21 mouse cellular contexts compared by ENCODE assay signal in the genomic region with DNA sequence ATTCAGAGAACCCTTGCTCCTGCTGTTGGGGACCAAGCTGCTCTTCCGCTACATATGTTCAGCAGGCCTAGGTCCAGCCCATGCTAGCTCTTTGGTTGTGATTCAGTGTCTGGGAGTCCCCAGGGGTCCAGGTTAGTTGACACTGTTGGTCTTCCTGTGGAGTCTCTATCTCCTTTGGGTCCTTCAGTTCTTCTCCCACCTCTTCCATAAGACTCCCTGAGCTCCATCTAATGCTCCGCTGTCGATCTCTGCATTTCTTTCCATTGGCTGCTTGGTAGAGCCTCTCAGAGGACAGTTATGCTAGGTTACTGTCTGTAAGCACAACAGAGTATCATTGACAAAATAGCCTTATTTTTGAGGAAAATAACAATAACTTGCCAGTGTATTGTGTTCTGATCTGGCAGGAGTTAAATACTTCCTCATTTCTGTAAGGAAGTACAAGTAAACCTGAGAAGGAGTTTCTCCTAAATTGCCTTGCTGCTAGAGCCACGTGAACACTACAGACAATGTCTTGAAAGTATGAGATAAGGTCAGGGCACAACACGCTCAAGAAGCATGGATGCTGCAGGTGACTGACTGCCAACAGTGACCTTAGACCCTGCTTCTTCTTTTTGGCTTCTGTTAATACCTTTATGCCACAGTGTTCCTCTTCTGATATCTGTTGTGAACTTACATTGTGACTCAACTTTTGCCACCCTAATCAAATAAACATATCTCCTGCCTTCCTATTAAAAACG. TPM values are rescaled to one million over a fixed set of nuclear protein-coding genes. Genes with fewer than 3 reads are reported as not detected.
DNase-seq lines count a peak whose midpoint lies in the region; ATAC-seq and TF ChIP-seq lines count a peak whose summit lies in the region.
"Had no signal": no experiment of that assay in that cellular context is flagged by ENCODE, and none has a peak within 500 bp of the region (broad histone marks: within the 10 kb centered on the region; RNA-seq: fewer than 3 reads in every experiment).

No protein-coding gene starts in this region.

- no peaks in the 10 kb centered on the region for H3K9me3 ChIP-seq in CH12.LX (replicated peaks; ENCODE audit: low read length)
- H3K9me3 ChIP-seq: embryonic facial prominence, embryonic 13.5 days; forebrain, embryonic 12.5 days; heart, embryonic 13.5 days; hindbrain, embryonic 15.5 days had no signal

- H3K4me1 ChIP-seq in CH12.LX (ENCODE audit: control insufficient read depth in 1 of 2, insufficient read depth in 2 of 2), result peaks cover 5 to 32% of the 10 kb centered on the region in 2 experiments; a peak in 3 of 4 replicates
- H3K4me1 ChIP-seq: embryonic facial prominence, embryonic 13.5 days; forebrain, embryonic 12.5 days; hindbrain, embryonic 15.5 days had no signal

- DNase-seq in 416B (ENCODE audit: low read depth), result peak; percentile 38
- peak; percentile 15 for DNase-seq in CH12.LX (ENCODE audit: extremely low read depth)
- no peak for DNase-seq in lung, postnatal 14 days
- DNase-seq in gastrocnemius, postnatal 10 days, result no peak
- DNase-seq in gastrocnemius, postnatal 36 days, result no peak
- DNase-seq: adrenal gland, postnatal 10 days; B cell, adult 2 months; cerebellum, adult 11 months; cerebellum, adult 8-10 months; cerebellum, postnatal 25 days; forebrain, postnatal 0 days; gastrocnemius, adult 2 months; heart, postnatal 36 days had no signal

- no peak for TF ChIP-seq RAD21 in CH12.LX (IDR thresholded peaks at IDR 0.05; ENCODE audit: low read depth, low read length)

- in situ Hi-C loops in CH12.LX (cut with MboI; ENCODE audit: low pct_ligation_motif_present, low pct_unique_long_range_greater_than_20kb, low sequenced_read_pairs), result loop anchor here (5.0 kb wide), 1 partner anchor 146 kb away; no protein-coding TSS in a partner anchor

- no peaks in the 10 kb centered on the region for H3K79me2 ChIP-seq in CH12.LX (replicated peaks; ENCODE audit: control insufficient read depth, extremely low read depth, insufficient read depth, poor library complexity, severe bottlenecking)

- no peak for TF ChIP-seq EP300 in CH12.LX (IDR thresholded peaks at IDR 0.05; ENCODE audit: low read length)

- no peaks in the 10 kb centered on the region for H3K27me3 ChIP-seq in CH12.LX (replicated peaks)
- H3K27me3 ChIP-seq: embryonic facial prominence, embryonic 13.5 days; forebrain, embryonic 12.5 days; heart, embryonic 13.5 days; hindbrain, embryonic 15.5 days had no signal

- peak; percentile 26; the same call in 1 of the 2 replicates for ATAC-seq in common myeloid progenitor, adult 5-6 weeks (replicated peaks; ENCODE audit: low read depth, poor library complexity, severe bottlenecking)
- peak; percentile 50; the same call in 1 of the 2 replicates for ATAC-seq in monocyte, adult 5-6 weeks (replicated peaks; ENCODE audit: insufficient number of reproducible peaks, low FRiP score, low TSS enrichment, poor library complexity, severe bottlenecking)
- ATAC-seq: CD4-positive, CD25-positive, alpha-beta regulatory T cell, adult 4 months; forebrain, postnatal 0 days; intestine, embryonic 16.5 days had no signal

- dilution Hi-C loops in CH12.LX (cut with MboI; ENCODE audit: extremely low pct_ligation_motif_present, extremely low pct_unique_long_range_greater_than_20kb, low sequenced_read_pairs), result no loop called here

- no peak overlapping the region for H3K9ac ChIP-seq in CH12.LX (ENCODE audit: insufficient read depth, low read depth)
- H3K9ac ChIP-seq: embryonic facial prominence, embryonic 13.5 days; forebrain, embryonic 12.5 days; forebrain, postnatal 0 days; heart, embryonic 13.5 days; hindbrain, embryonic 15.5 days had no signal

- H3K36me3 ChIP-seq in CH12.LX (replicated peaks in 1 of 2; ENCODE audit: control insufficient read depth in 1 of 2, insufficient read depth in 1 of 2, low read length in 1 of 2), result peaks cover 0 to 21% of the 10 kb centered on the region in 2 experiments

- no peak overlapping the region for H3K4me2 ChIP-seq in CH12.LX (ENCODE audit: insufficient read depth, low read depth, poor library complexity, severe bottlenecking)
- H3K4me2 ChIP-seq: embryonic facial prominence, embryonic 13.5 days; forebrain, embryonic 12.5 days; heart, embryonic 13.5 days; hindbrain, embryonic 15.5 days had no signal

- intact Hi-C loops in gastrocnemius, postnatal 36 days (cut with DNase I), result loop anchor here (5.0 kb wide), 2 partner anchors 46 to 276 kb away; a partner anchor contains a TSS

- no peak overlapping the region for H3K27ac ChIP-seq in CH12.LX (ENCODE audit: insufficient read depth, low read depth)
- H3K27ac ChIP-seq: embryonic facial prominence, embryonic 13.5 days; forebrain, embryonic 12.5 days; gastrocnemius, adult 2 months; heart, embryonic 13.5 days; hindbrain, embryonic 15.5 days had no signal

- no peak overlapping the region for H3K4me3 ChIP-seq in CH12.LX (replicated peaks in 1 of 3; ENCODE audit: low read depth in 2 of 3, low read length in 2 of 3, poor library complexity in 1 of 3)
- H3K4me3 ChIP-seq: embryonic facial prominence, embryonic 13.5 days; forebrain, embryonic 12.5 days; gastrocnemius, adult 2 months; heart, embryonic 13.5 days; hindbrain, embryonic 15.5 days had no signal

- TF ChIP-seq POLR2A in CH12.LX (IDR thresholded peaks at IDR 0.05; ENCODE audit: low read depth, low read length), result no peak

- no peak for TF ChIP-seq CTCF in CH12.LX (conservative IDR thresholded peaks at IDR 0.05 in 1 of 2, IDR thresholded peaks at IDR 0.05 in 1 of 2; ENCODE audit: low read depth in 2 of 2, low read length in 2 of 2)

TF ChIP-seq in CH12.LX, 34 proteins besides CTCF, POLR2A, EP300 and RAD21:
- TF ChIP-seq IRF4 (IDR thresholded peaks at IDR 0.05; ENCODE audit: low read depth, low read length), result no peak
- TF ChIP-seq HCFC1 (IDR thresholded peaks at IDR 0.05; ENCODE audit: low read depth, low read length), result no peak
- TF ChIP-seq MYC (IDR thresholded peaks at IDR 0.05; ENCODE audit: low read depth, low read length), result no peak
- no peak for TF ChIP-seq TBP (conservative IDR thresholded peaks at IDR 0.05; ENCODE audit: low read depth, low read length)
- no peak for TF ChIP-seq CHD2 (IDR thresholded peaks at IDR 0.05; ENCODE audit: low read length)
- TF ChIP-seq MAX (IDR thresholded peaks at IDR 0.05; ENCODE audit: low read length), result no peak
- TF ChIP-seq CHD1 (IDR thresholded peaks at IDR 0.05; ENCODE audit: low read depth, low read length), result no peak
- no peak for TF ChIP-seq NELFE (IDR thresholded peaks at IDR 0.05; ENCODE audit: low read depth, low read length)
- no peak for TF ChIP-seq GABPA (IDR thresholded peaks at IDR 0.05; ENCODE audit: insufficient replicate concordance, low read depth, low read length)
- TF ChIP-seq POLR2AphosphoS2 (IDR thresholded peaks at IDR 0.05; ENCODE audit: low read depth, low read length), result no peak
- TF ChIP-seq RCOR1 (conservative IDR thresholded peaks at IDR 0.05; ENCODE audit: low read depth, low read length), result no peak
- no peak for TF ChIP-seq MEF2A (IDR thresholded peaks at IDR 0.05; ENCODE audit: borderline replicate concordance, low read depth, low read length)
- TF ChIP-seq NRF1 (IDR thresholded peaks at IDR 0.05; ENCODE audit: low read depth, low read length), result no peak
- no peak for TF ChIP-seq ZNF384 (IDR thresholded peaks at IDR 0.05; ENCODE audit: low read depth, low read length)
- no peak for TF ChIP-seq ZMIZ1 (IDR thresholded peaks at IDR 0.05; ENCODE audit: low read depth, low read length)
- no peak for TF ChIP-seq SIN3A (IDR thresholded peaks at IDR 0.05; ENCODE audit: low read length)
- no peak for TF ChIP-seq USF1 (IDR thresholded peaks at IDR 0.05; ENCODE audit: low read depth, low read length)
- no peak for TF ChIP-seq ZKSCAN1 (IDR thresholded peaks at IDR 0.05; ENCODE audit: borderline replicate concordance, low read depth, low read length)

RNA-seq across cellular contexts. Expression of a gene that starts 45.1 kb away (rescaled TPM):
- total RNA-seq in CH12.LX (2012; rRNA removed) (3.4 and 5.0 TPM in 2 replicates), CH12.LX (2014; rRNA removed) (8.7 and 10.1 TPM in 2 replicates)
- 5.9 and 7.0 TPM in 2 replicates for polyA plus RNA-seq in CH12.LX (2012; ENCODE audit: insufficient read length, low read depth)
- total RNA-seq in common myeloid progenitor, adult 5-6 weeks (2017), result 26.1 and 27.8 TPM in 2 replicates
- 149 to 221 TPM (median 220 TPM) in 3 replicates for total RNA-seq in monocyte, adult 5-6 weeks (2017)
- 10 to 100 TPM; 24.3 to 30.5 TPM for total RNA-seq in gastrocnemius, postnatal 10 days (2021)
- 10 to 100 TPM; 19.1 to 19.2 TPM for total RNA-seq in gastrocnemius, postnatal 36 days (2021)

Comparison
In these comparisons a context has a peak if more than half of its experiments do, and no peak if none do; other contexts are left out.
1. DNase-seq: peak in 416B (single experiment) and CH12.LX (single experiment); none in lung, postnatal 14 days (single experiment), gastrocnemius, postnatal 10 days (single experiment) and gastrocnemius, postnatal 36 days (0 of 2).